Mouse (Mus musculus) layer of hippocampus, postnatal 36 days (tissue): ENCODE results near the gene Rab40c. TPM values are rescaled to one million over a fixed set of nuclear protein-coding genes. Genes with fewer than 3 reads are reported as not detected.

Experiments
- DNase-seq, 2 experiments: peaks; one replicate each; pipeline ENCODE4 v3.0.0; 2022
- total RNA-seq, 2 experiments: library from RNA; stranded (reverse); gene quantifications; 2 replicates each; pipeline ENCODE4 v1.2.3; 2021

Rab40c gene
- total RNA-seq, 2 experiments from 2014 or later = 49.6 to 55.5 TPM

DNA sequence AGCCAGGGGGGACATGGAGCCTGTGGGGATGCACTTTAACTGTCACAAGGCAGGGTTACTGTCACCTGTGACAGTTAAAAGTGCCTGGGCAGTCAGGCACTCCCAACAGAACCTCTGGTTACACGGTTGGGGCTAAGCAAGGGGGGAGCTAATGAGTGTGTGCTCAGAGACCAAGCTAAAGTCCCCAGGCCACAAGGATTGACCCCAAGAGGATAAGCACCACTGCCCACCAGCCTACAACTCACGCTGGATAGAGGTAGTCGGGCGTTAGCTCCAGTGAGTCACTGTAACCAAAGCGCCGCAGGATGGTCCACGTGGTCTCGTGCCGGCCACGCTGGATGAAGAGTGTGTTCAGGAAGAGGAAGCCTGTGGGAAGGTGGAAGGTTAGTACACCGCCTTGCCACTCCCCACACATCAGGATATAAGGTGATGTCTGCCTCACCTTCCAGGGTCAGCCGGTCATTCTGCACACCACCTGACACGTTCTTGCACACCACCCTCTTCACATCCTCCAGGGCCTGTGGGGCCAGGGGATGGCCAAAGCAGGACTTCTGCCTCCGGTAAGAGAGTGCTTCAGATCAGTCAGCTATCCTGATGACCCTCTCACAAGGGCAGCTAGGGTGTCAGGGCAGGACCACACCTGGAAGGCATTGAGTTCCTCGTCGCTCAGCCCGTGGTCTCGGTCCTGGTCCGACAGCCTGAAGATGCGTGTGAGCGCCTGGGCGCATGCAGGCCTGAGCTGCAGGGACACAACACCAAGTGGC lies 78.2 kb downstream of the Rab40c start, which contains the start of gene Gm20683:
Gene Gm20683 (minus strand): TSS at position 647 of the 764 bp plus-strand sequence.
- no peak for DNase-seq

DNA sequence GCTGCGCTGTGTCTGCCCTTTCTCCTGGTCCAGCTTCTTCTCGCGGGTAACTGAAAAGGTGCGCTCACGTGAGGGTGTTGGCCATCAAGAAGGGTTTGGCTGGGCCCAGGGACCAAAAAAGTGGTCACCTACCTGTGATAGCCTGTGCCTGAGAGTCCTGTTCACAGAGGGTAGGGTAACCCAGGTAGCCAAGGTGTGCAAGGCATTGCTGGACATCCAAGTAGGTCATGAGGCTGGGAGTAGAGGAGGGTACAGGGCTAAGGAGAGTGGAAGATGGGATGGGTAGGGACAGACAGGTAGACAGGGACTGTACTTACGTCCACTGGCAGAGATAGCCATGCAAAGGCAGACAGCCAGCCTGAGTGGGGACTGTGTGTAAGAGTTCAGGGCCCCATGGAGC lies 79.0 kb downstream of the Rab40c start:
- DNase-seq = no peak

DNA sequence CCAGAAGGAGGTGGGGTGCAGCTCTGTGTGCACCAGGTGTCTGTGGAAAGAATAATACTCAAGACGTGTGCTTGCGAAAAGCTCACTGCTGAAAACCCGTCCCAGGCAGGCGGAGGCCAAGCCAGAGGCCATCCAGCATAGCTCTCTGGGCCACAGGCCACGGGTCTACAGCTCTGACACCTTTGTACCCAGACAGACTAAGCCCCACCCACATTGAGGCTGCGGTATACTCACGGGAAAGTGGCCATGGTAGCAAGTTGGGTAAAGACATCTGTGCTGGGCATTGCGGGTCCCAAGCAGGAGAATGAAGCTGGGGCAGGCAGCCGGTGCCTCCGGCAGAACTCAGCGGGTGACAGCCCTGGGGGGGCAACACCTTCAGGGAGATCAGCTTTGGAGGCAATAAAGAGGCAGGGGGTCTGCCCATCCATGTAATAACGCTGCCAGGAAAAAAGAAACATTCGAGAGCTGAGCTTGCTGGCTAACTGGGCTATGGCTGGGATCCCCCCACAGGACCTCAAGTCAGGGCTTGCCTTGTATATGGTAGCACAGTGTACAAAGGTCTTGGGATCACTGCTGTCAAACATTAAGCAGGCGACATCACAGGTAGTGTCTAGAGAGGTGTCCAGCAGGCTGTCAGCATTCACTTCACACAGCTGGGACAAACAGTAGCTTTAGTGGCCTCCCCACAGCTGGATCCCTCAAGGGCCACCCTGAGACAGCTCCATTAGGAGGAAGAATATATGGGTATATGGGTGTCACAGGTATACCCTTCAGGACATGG lies 79.9 kb downstream of the Rab40c start:
- DNase-seq = no peak

DNA sequence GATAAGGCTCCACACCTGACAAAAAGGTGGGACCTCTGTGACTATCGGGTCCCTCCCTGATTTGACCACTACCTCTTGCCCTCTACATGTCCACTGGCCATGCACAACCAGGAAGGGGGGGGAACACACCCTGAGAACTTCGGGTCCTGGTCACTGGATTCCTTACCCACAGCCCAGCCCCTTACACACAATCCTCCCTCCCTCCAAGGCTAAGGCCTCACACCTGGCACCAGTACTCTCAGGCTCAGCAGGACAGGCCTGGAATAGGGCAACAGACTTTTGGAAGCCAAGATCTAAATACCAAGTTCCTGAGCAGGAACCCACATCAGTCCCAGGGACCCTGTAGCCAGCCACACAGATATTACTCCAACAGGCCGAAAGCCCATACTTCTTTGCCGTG lies 80.6 kb downstream of the Rab40c start:
- DNase-seq = no peak

DNA sequence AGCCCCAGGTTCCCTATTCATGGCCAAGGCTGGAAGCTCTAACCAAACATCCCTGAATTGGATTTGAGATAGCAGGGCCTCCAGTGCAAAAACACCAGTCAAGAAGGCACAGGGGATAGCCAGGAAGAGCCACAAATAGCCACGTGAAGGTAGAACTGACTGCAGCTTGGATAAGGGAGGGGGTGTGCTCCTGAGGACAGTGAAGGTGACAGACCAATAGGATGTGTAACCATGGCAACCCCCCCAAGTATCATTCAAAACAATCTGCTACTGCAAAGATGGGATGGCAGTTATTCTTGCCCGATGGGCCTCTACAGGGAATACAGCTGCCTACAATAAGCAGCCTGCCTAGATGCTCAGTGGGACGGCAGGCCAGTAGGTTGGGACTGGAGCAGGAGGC lies 82.0 kb downstream of the Rab40c start:
- no peak for DNase-seq

DNA sequence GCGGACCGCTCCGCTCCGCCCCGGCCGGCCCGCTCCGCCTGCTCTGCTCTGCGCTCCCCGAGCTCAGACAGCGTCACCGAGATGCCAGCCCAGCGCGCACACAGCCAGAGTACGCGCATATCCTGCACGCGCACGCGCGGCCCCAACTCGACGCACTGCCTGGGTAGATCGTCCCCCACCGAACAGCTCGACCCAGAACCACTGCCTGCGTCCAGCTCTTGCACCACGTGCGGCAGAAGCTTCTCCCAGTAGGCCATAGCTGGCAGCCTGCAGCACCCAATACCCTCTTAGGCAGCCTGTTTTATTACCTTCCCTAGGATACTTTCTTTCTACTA lies 82.5 kb downstream of the Rab40c start, which contains the start of gene Rhbdl1:
Gene Rhbdl1 (minus strand): TSS at position 220 of the 335 bp plus-strand sequence.
- peak; percentile 84 for DNase-seq

DNA sequence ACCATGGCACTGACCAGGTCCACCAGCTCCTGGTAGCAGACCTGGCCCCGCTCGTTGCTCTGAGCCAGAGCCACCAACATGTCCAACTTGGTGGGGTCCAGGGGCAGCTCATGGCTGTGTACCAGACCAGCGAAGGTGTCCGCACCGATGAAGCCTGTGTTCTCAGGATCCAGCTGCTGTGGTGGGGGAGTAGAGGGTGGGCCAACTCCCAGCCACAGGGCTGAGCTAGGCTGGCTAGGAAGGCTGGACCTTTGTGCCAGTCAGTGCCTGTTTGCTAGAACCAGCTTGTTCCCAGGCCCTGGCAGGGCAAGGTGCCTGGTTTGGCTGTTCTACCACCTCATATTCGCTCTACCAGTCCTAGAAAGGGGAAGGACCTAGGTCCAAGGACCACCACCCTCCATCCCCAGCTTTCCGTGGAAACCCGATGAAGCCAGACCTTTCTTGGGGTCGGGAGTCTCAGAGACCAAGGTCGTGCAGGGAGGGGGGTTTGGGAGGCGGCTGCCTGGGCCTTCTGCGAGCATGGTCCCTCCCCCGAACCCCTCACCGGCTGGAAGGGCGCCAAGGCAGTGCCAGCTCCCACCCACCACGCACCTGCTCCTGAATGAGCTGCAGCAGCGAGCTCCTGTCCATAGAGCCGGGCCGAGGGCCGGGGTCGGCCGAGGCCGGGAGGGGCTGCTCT lies 83.0 kb downstream of the Rab40c start:
- DNase-seq = no peak

DNA sequence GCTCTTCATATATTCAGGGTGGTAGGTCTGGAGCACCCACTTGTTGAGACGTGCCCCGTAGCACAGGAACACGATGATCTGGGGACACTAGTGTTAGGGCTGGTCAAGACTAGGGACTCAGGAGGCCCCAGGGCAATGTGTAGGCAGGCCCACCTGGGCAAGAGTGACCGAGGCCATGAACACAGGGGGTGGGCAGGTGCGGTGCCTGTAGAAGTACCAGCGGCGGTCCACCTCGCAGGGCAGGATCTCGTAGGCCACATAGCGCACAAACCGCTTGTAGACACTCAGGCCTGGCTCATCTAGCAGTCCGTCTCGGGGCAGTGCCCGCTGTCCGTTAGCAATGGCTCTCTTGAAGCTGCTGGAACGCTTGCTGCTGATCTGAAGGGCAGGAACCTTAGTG lies 83.7 kb downstream of the Rab40c start:
- DNase-seq = no peak

DNA sequence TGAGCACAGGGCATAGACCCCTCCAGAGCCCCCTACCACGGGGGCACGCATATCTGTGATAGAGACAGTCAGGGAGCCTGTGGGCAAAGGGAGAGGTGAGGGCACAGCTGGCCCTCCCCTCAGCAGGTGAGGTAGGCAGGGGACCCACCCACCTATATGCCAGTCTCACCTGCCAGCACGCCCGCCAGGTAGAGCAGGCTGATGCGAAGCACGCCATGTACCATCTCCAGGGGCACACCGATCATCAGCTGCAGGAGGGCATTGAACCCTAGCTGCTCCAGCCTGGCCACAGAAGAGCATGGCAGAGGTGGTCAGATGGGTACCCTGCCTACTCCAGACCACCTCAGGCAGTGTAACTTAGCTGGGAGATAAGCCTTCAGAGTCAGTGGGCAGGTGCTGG lies 84.2 kb downstream of the Rab40c start:
- no peak for DNase-seq

DNA sequence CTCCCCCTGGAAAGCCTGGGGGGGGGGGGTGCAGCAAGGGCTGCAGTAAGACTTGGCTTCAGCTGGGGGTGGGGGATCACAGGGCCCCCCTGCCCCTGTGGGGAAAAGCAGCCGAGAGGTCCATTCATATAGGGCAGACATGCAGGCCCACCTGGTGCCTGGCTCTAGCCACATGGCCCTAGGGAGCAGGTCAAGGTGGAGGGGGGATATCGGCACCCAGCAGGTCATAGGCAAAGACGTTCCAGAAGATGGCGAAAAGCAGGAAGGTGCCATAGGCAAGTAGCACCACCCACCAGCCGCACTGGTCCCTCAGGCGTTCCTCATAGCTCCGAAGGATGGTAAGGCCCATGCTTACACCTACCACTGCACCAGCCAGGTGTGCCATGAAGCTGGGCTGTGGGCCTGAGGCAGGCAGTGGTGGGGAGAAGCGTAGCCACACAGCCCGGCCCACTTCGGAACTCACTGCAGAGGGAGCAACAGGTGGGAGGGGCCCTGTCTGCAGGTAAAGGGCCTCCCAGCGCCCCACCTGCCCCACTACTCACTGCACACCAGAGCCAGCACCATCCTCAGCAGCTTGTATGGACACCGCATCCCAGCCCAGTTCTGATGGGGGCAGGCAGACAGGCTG lies 84.8 kb downstream of the Rab40c start:
- DNase-seq = no peak

DNA sequence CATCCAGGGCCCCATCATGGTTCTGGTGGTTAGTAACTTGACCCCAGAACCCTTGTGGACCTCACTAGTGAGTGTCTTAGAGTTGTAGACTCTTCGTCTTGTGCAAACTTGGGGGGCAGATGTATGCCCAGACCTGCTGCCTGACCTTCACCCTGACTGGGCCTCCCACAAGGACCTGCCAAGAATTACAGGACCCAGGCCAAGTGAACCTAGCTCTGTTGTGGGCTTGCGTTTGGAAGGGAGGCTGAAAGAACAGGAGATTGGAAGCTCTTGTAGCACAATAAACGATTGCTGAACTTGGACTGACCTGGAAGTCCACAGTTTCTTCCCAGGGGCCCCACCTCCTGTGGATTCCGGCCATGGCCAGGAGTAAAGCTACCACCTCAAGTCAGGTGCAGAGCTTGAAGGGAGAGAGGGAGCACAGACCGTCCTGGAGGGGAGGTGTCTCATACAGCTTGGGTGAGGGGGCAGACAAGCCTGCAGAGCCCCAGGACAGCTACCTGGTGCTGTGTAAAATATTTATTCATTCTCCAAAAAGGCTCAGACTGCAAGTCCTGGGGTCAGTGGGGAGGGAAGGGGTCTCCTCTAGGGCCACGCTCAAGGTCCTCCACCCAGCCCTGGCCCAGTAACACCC lies 85.4 kb downstream of the Rab40c start:
- DNase-seq = no peak

DNA sequence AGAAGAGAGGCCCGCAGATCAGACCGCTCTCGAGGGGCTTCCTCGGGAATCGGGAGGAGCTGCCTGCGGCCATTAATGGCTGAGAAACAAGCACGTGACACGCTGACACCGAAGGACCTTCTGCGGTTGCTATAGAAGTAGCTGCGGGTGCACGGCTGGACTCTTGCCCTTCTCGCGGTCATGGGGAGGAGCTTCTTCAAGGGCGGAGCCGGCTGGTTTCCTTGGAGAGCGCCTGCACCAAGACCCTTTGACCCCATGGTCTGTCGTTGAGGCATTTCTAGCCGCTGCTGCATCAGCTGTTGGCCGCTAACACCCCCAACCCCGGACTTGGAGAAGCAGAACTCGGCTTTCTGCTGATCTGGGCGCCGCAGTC lies 86.2 kb downstream of the Rab40c start, which contains the start of gene Stub1:
Gene Stub1 (minus strand): TSS at position 114 of the 373 bp plus-strand sequence.
- DNase-seq = peak in 1 of 2 experiments; percentile 89

DNA sequence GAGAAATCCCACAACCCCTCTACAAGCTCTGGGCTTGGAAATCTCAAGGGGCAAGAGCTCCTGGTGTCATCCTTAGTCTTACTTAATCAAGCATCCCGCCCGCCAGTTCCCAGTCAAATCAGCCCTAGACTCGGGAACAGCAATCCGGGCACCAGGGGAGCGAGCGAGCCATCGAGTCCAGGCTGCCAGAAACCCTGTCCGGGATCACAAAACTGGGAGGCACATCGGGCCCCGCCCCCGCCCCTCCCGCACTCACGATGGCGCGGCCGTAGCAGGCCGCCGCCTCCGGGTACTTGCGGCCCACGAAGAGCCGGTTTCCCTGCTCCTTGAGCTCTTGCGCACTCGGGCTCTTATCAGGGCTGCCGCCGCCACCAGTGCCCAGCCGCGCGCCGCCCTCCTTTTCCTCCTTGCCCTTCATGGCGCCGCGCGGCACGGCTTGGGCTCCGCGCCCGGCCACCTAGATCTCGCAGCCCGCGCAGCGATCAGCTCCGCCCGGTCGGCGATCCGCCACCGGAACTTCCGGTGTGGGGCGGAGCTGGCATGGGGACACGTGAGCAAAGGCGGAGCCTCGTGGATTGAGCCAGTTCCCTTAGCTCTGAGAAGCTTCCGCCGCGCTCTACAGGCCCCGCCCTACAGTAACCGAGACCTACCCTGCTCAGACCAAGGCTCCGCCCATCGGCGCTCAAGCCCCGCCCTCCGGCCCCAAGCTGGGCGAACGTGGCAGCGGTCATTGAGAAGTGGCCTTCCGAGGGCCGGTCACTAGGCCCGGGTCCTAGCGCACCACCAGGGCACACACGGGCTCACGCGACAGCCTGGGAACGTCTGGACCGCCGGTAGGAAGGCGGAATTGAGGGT lies 86.9 kb downstream of the Rab40c start:
- peak; percentile 98 for DNase-seq

Other genes starting within 250 kb of the Rab40c start
- gene Gng13, start 202.6 kb downstream of the Rab40c start, total RNA-seq = 100 to 1,000 TPM; 111 to 127 TPM
- 1 to 10 TPM in 1 of 2 experiments, under 1 TPM in 1; 0.73 to 1.6 TPM for gene Chtf18, start 192.3 kb downstream of the Rab40c start, total RNA-seq
- 10 to 100 TPM; 50.0 to 52.5 TPM for gene Rpusd1, start 192.1 kb downstream of the Rab40c start, total RNA-seq
- gene Mslnl, start 183.7 kb downstream of the Rab40c start, total RNA-seq = under 1 TPM in 1 of 2 experiments, not detected in 1; 0.12 TPM
- under 1 TPM; 0.66 to 0.77 TPM for gene Msln, start 165.3 kb downstream of the Rab40c start, total RNA-seq
- 10 to 100 TPM; 35.1 to 37.5 TPM for gene Narfl, start 146.0 kb downstream of the Rab40c start, total RNA-seq
- gene Haghl, start 134.1 kb downstream of the Rab40c start, total RNA-seq = 100 to 1,000 TPM in 1 of 2 experiments, 10 to 100 TPM in 1; 98.1 to 107 TPM
- gene Ccdc78, start 133.1 kb downstream of the Rab40c start, total RNA-seq = under 1 TPM; 0.20 to 0.25 TPM
- 10 to 100 TPM; 80.7 to 93.1 TPM for gene Fam173a, start 126.8 kb downstream of the Rab40c start, total RNA-seq
- gene AC134908.4, start 124.1 kb downstream of the Rab40c start, total RNA-seq = under 1 TPM in 1 of 2 experiments, not detected in 1; 0.81 TPM
- 10 to 100 TPM; 73.2 to 85.6 TPM for gene Metrn, start 122.6 kb downstream of the Rab40c start, total RNA-seq
- 100 to 1,000 TPM; 643 to 644 TPM for gene Fbxl16, start 110.6 kb downstream of the Rab40c start, total RNA-seq
- 10 to 100 TPM; 25.4 to 27.3 TPM for gene Wdr24, start 96.1 kb downstream of the Rab40c start, total RNA-seq
- gene Jmjd8, start 90.9 kb downstream of the Rab40c start, total RNA-seq = 10 to 100 TPM; 58.1 to 61.0 TPM
- 100 to 1,000 TPM; 163 to 164 TPM for gene Stub1, start 86.3 kb downstream of the Rab40c start, total RNA-seq
- gene Rhbdl1, start 82.4 kb downstream of the Rab40c start, total RNA-seq = 10 to 100 TPM; 47.9 to 49.0 TPM
- gene Gm20683, start 78.0 kb downstream of the Rab40c start, total RNA-seq = 10 to 100 TPM; 29.0 to 30.4 TPM
- 100 to 1,000 TPM; 102 to 103 TPM for gene Rhot2, start 74.9 kb downstream of the Rab40c start, total RNA-seq
- gene Wdr90, start 58.2 kb downstream of the Rab40c start, total RNA-seq = 10 to 100 TPM; 19.2 to 26.2 TPM
- 10 to 100 TPM; 25.4 to 28.9 TPM for gene Mcrip2, start 51.0 kb downstream of the Rab40c start, total RNA-seq
- 10 to 100 TPM; 36.3 to 37.7 TPM for gene Mettl26, start 44.7 kb downstream of the Rab40c start, total RNA-seq
- gene Wfikkn1, start 38.9 kb downstream of the Rab40c start, total RNA-seq = 1 to 10 TPM; 1.8 to 2.4 TPM
- gene Pigq, start 25.2 kb upstream of the Rab40c start, total RNA-seq = 100 to 1,000 TPM; 125 to 129 TPM
- gene Nhlrc4, start 25.2 kb upstream of the Rab40c start, total RNA-seq = under 1 TPM; 0.17 to 0.61 TPM
- under 1 TPM; 0.95 to 0.96 TPM for gene A930017K11Rik, start 32.8 kb upstream of the Rab40c start, total RNA-seq
- gene Capn15, start 66.1 kb upstream of the Rab40c start, total RNA-seq = 10 to 100 TPM; 52.5 to 60.2 TPM
- 100 to 1,000 TPM in 1 of 2 experiments, 10 to 100 TPM in 1; 99.5 to 112 TPM for gene Rab11fip3, start 149.8 kb upstream of the Rab40c start, total RNA-seq
- gene Decr2, start 170.6 kb upstream of the Rab40c start, total RNA-seq = 10 to 100 TPM; 25.5 to 26.5 TPM
- 1 to 10 TPM; 4.6 to 5.0 TPM for gene Nme4, start 175.9 kb upstream of the Rab40c start, total RNA-seq
- 10 to 100 TPM; 10.8 to 11.9 TPM for gene Tmem8, start 193.6 kb upstream of the Rab40c start, total RNA-seq
- gene Mrpl28, start 203.8 kb upstream of the Rab40c start, total RNA-seq = 10 to 100 TPM; 64.5 to 66.3 TPM
- gene Axin1, start 219.0 kb upstream of the Rab40c start, total RNA-seq = 10 to 100 TPM; 23.0 to 24.8 TPM